Mouse (Mus musculus): ENCODE results near the gene Il2rb.
A peak's percentile ranks its signal among the peaks of the same experiment; 100 is the strongest.

Il2rb gene

DNA sequence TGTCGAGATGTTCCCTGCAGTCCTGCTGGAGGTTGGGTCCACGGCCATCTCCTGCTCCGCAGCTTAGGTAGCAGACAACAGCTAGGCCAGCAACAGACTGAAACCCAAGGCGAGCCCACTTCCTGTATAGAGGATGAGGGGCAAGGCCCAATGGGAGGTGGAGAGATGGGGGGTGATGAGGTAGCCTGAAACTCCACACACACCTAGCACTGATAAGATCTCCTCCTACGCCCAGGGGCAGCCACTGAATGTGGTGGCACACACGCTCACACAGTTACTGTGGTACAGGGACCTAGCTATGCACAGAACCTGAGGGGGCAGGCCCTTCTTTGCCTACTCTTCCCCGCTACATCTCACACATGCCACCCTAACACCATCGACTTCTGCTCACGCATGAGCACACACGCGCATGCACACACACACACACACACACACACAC is at the start of gene Il2rb:
Gene Il2rb (minus strand): TSS at position 304 of the 439 bp plus-strand sequence.
- H3K36me3 ChIP-seq (ENCODE audit: control insufficient read depth, insufficient read depth, low read length, poor library complexity, severe bottlenecking) = no peaks in the 10 kb centered on the region
- H3K27me3 ChIP-seq (ENCODE audit: control insufficient read depth, insufficient read depth, low read length, poor library complexity, severe bottlenecking) = no peaks in the 10 kb centered on the region
- peak; percentile 48 for DNase-seq (ENCODE audit: low read depth, low spot score)

GRCm38 (mm10) chr15:78544561-78545001 is 49.5 kb upstream of the Il2rb start, which contains the start of gene Sstr3:
Gene Sstr3, minus strand, starts transcription at chr15:78544685.
- H3K27me3 ChIP-seq (ENCODE audit: control insufficient read depth, insufficient read depth, low read length, poor library complexity, severe bottlenecking) = no peaks in the 10 kb centered on the region
- H3K36me3 ChIP-seq (ENCODE audit: control insufficient read depth, insufficient read depth, low read length, poor library complexity, severe bottlenecking) = no peaks in the 10 kb centered on the region
- no peak for DNase-seq (ENCODE audit: low read depth, low spot score)

DNA sequence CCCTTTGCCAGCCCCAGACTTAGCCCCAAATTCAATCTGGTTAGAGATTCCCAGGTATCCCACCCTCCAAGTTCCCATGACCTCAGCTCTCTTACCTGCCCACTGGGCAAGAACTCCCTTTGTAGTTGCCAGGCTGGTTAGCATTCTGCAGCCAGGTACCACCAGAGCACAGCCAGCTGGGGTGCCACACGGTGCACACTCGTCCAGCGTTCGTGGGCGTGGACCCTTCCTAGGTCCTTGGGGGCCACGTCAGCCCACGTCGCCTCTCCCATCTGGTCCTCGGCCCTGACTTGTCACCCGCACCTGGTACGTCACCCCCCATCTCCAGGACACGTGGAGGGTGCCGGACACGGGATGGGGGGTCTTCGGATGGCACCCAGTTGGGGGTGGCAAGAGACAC is 49.0 kb upstream of the Il2rb start:
- H3K36me3 ChIP-seq (ENCODE audit: control insufficient read depth, insufficient read depth, low read length, poor library complexity, severe bottlenecking) = no peaks in the 10 kb centered on the region
- DNase-seq (ENCODE audit: low read depth, low spot score) = no peak

DNA sequence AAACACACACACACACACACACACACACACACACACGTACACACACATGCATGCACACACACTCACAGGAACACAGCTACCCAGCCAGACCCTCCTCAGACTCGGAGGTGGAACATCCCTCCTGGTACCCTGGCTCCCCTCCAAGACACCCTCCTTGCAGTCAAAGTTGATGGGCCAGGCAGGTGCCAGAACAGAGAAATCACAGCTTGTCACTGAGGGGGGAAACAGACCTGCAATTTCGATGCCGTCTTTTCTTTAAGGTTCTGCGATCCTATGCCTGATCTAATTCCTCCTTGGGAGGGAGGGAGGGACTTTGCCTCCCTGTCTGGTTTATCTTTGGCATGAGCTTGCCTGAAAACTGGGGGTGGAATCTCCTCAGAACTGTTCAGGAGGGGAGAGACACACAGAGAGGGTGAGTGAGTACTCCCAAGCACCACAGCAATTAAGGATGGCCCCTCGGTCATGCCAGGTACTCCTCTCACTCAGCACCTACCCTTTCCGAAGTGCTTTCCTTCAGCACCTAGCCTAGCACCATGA is 47.8 kb upstream of the Il2rb start:
- no peak for DNase-seq (ENCODE audit: low read depth, low spot score)
- no peaks in the 10 kb centered on the region for H3K27me3 ChIP-seq (ENCODE audit: control insufficient read depth, insufficient read depth, low read length, poor library complexity, severe bottlenecking)
- no peaks in the 10 kb centered on the region for H3K36me3 ChIP-seq (ENCODE audit: control insufficient read depth, insufficient read depth, low read length, poor library complexity, severe bottlenecking)

More for the DNA sequence above, 49.0 kb upstream of the Il2rb start:
- H3K27me3 ChIP-seq (ENCODE audit: control insufficient read depth, insufficient read depth, low read length, poor library complexity, severe bottlenecking) = no peaks in the 10 kb centered on the region

DNA sequence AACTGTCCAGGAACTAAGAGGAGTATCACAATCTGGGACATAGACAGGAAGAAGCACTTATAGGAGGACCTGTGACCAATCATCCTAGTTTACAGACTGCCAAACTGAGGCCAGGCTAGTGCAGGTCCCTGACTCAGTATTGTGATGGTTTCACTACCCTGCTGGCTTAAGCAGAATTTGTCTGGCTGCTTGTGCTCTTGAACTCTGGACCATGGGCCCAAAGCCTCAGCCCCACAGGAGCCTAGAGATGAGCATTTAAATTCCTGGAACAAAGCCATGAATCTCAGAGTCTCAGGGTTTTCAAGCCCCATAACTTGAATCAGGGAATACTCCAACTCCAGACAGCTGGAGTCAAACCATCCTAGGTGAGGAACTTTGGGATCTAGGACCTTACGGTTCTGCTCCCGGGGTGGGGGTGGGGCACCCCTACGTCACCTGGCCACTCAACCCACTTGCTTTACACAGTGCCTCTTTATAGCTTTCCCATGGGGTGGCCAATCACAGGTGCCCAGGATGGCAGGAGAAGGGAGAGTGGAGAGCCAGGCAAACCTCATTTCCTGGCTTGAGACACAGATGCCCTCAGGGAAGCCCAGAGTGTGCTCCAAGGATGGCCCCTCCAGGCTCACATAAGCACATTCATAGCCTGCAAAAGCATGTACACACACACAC is 47.2 kb upstream of the Il2rb start:
- H3K27me3 ChIP-seq (ENCODE audit: control insufficient read depth, insufficient read depth, low read length, poor library complexity, severe bottlenecking) = no peaks in the 10 kb centered on the region
- no peak for DNase-seq (ENCODE audit: low read depth, low spot score)

GRCm38 (mm10) chr15:78541606-78542005 is 46.5 kb upstream of the Il2rb start:
- H3K27me3 ChIP-seq (ENCODE audit: control insufficient read depth, insufficient read depth, low read length, poor library complexity, severe bottlenecking) = no peaks in the 10 kb centered on the region
- no peaks in the 10 kb centered on the region for H3K36me3 ChIP-seq (ENCODE audit: control insufficient read depth, insufficient read depth, low read length, poor library complexity, severe bottlenecking)
- DNase-seq (ENCODE audit: low read depth, low spot score) = no peak

More for the DNA sequence above, 47.2 kb upstream of the Il2rb start:
- H3K36me3 ChIP-seq (ENCODE audit: control insufficient read depth, insufficient read depth, low read length, poor library complexity, severe bottlenecking) = no peaks in the 10 kb centered on the region

DNA sequence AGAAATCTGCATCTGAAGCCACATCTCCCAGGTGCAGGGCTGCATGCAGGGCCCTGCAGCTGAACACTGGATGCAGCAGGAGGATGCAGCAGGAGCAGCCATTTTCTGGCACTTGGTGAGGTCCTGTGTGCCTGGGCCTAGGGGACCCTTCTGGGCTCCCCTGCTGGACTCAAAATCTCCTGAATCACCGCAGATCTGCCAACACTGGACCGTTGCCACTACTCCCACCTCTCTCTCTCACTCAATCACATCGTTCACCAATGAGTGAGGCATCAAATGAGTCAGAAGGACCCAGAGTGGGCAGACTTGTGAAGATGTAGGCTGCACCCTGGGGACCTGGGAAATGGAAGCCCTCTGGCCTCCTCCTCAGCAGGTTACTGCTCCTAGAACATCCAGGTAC is 46.0 kb upstream of the Il2rb start:
- H3K36me3 ChIP-seq (ENCODE audit: control insufficient read depth, insufficient read depth, low read length, poor library complexity, severe bottlenecking) = no peaks in the 10 kb centered on the region
- H3K27me3 ChIP-seq (ENCODE audit: control insufficient read depth, insufficient read depth, low read length, poor library complexity, severe bottlenecking) = no peaks in the 10 kb centered on the region
- DNase-seq (ENCODE audit: low read depth, low spot score) = no peak

- no peaks in the 10 kb centered on the region for H3K27me3 ChIP-seq (ENCODE audit: control insufficient read depth, insufficient read depth, low read length, poor library complexity, severe bottlenecking)
- H3K36me3 ChIP-seq (ENCODE audit: control insufficient read depth, insufficient read depth, low read length, poor library complexity, severe bottlenecking) = no peaks in the 10 kb centered on the region
- DNase-seq (ENCODE audit: low read depth, low spot score) = no peak
Observed at GRCm38 (mm10) chr15:78535723-78536421, 40.8 kb upstream of the Il2rb start.

- no peaks in the 10 kb centered on the region for H3K36me3 ChIP-seq (ENCODE audit: control insufficient read depth, insufficient read depth, low read length, poor library complexity, severe bottlenecking)
- no peak for DNase-seq (ENCODE audit: low read depth, low spot score)
- H3K27me3 ChIP-seq (ENCODE audit: control insufficient read depth, insufficient read depth, low read length, poor library complexity, severe bottlenecking) = no peaks in the 10 kb centered on the region
Observed at GRCm38 (mm10) chr15:78533346-78533835, 38.3 kb upstream of the Il2rb start.

GRCm38 (mm10) chr15:78532566-78533345 is 37.7 kb upstream of the Il2rb start:
- no peak for DNase-seq (ENCODE audit: low read depth, low spot score)
- H3K27me3 ChIP-seq (ENCODE audit: control insufficient read depth, insufficient read depth, low read length, poor library complexity, severe bottlenecking) = no peaks in the 10 kb centered on the region
- no peaks in the 10 kb centered on the region for H3K36me3 ChIP-seq (ENCODE audit: control insufficient read depth, insufficient read depth, low read length, poor library complexity, severe bottlenecking)

DNA sequence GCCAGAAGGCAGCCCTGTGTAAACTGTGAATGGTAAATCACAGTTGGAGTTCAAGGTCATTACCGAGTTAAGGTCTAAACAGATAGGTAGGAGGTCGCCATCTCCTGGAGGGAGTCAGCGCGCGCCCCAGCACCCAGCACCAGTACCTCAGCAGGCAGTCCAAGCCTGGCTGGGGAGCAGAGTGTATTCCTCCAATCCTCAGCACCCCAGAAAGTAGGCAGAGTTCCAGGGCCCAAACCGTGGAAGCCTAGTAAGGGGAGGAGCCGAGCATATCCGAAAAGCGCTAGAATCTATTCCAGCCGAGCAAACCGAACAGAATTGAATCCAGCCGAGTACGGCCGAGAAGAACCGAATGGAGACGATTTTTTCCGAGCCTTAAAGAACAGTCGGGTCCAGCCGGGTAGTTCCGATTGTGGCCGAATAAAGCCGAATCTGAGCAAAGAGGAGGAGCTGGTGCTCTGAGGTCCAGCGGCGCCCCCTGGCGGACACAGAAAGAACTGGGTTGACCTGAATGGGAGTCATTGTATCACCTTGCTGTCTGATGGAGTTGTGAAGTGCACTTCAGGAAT is 36.9 kb upstream of the Il2rb start:
- Histone ChIP-seq H3K36me3 (ENCODE audit: control insufficient read depth, insufficient read depth, low read length, poor library complexity, severe bottlenecking) (no peaks in the 10 kb centered on the region), H3K27me3 (ENCODE audit: control insufficient read depth, insufficient read depth, low read length, poor library complexity, severe bottlenecking) (no peaks in the 10 kb centered on the region)
- DNase-seq (ENCODE audit: low read depth, low spot score) = peak; percentile 97

GRCm38 (mm10) chr15:78531451-78531720 is 36.3 kb upstream of the Il2rb start:
- H3K36me3 ChIP-seq (ENCODE audit: control insufficient read depth, insufficient read depth, low read length, poor library complexity, severe bottlenecking) = no peaks in the 10 kb centered on the region
- no peaks in the 10 kb centered on the region for H3K27me3 ChIP-seq (ENCODE audit: control insufficient read depth, insufficient read depth, low read length, poor library complexity, severe bottlenecking)
- no peak for DNase-seq (ENCODE audit: low read depth, low spot score)

- H3K36me3 ChIP-seq (ENCODE audit: control insufficient read depth, insufficient read depth, low read length, poor library complexity, severe bottlenecking) = no peaks in the 10 kb centered on the region
- H3K27me3 ChIP-seq (ENCODE audit: control insufficient read depth, insufficient read depth, low read length, poor library complexity, severe bottlenecking) = no peaks in the 10 kb centered on the region
- no peak for DNase-seq (ENCODE audit: low read depth, low spot score)
Observed at GRCm38 (mm10) chr15:78530671-78531450, 35.8 kb upstream of the Il2rb start, which contains the start of gene C1qtnf6. Gene C1qtnf6, minus strand, starts transcription at chr15:78531416.

GRCm38 (mm10) chr15:78530141-78530540 is 35.1 kb upstream of the Il2rb start:
- Histone ChIP-seq H3K27me3 (ENCODE audit: control insufficient read depth, insufficient read depth, low read length, poor library complexity, severe bottlenecking) (no peaks in the 10 kb centered on the region), H3K36me3 (ENCODE audit: control insufficient read depth, insufficient read depth, low read length, poor library complexity, severe bottlenecking) (no peaks in the 10 kb centered on the region)
- DNase-seq (ENCODE audit: low read depth, low spot score) = no peak
